Mouse (Mus musculus) CH12.LX (cell line): ENCODE measurements at regions not wholly inside any gene's neighbourhood (a gene's known extent, or its start where the extent isn't known, plus 50 kb on each side); places are given as distances from the start of the nearest gene placed in this dataset.

Experiments
- DNase-seq: peaks from one replicate; pipeline ENCODE4 v3.0.0-alpha.2; 2013; ENCODE audit errors: extremely low read depth
- H3K27ac ChIP-seq: 2 replicates; pipeline ENCODE4 v1.5.1; 2012; ENCODE audit warnings: low read depth, mild to moderate bottlenecking, control low read depth, moderate library complexity; ENCODE audit not compliant: insufficient read depth
- H3K27me3 ChIP-seq: replicated peaks from 2 replicates; pipeline ENCODE3; 2012; ENCODE audit warnings: inconsistent platforms
- H3K36me3 ChIP-seq, 2 experiments: replicated peaks in 1 of 2; 2 replicates each; pipeline versions ENCODE3 to v1.6.1; 2012; ENCODE audit warnings: inconsistent platforms in 1 of 2, low read length in 1 of 2, mild to moderate bottlenecking in 1 of 2, mixed read lengths in 1 of 2, moderate library complexity in 1 of 2; ENCODE audit not compliant: control insufficient read depth in 1 of 2, insufficient read depth in 1 of 2
- H3K4me1 ChIP-seq, 2 experiments: 2 replicates each; pipeline ENCODE4 v1.6.1; 2012; ENCODE audit warnings: inconsistent platforms in 1 of 2, moderate library complexity in 1 of 2; ENCODE audit not compliant: insufficient read depth in 2 of 2, control insufficient read depth in 1 of 2
- H3K4me2 ChIP-seq: 2 replicates; pipeline ENCODE4 v1.6.1; 2012; ENCODE audit warnings: low read depth, mild to moderate bottlenecking, control low read depth; ENCODE audit not compliant: poor library complexity, insufficient read depth, severe bottlenecking
- H3K4me3 ChIP-seq, 3 experiments: fragments of 150-350 bp in 1 of 3; sonication (generic) in 1 of 3; replicated peaks in 1 of 3; 2 replicates each; pipeline versions ENCODE3 to v1.5.1; 2011 to 2012; ENCODE audit warnings: low read depth in 2 of 3, low read length in 2 of 3, mild to moderate bottlenecking in 2 of 3, moderate library complexity in 2 of 3, control low read depth in 1 of 3, improper control_type of control experiment in 1 of 3, inconsistent platforms in 1 of 3, mixed read lengths in 1 of 3; ENCODE audit not compliant: poor library complexity in 1 of 3
- H3K79me2 ChIP-seq: replicated peaks from 2 replicates; pipeline ENCODE4 v1.6.1; 2012; ENCODE audit warnings: mild to moderate bottlenecking, moderate library complexity; ENCODE audit not compliant: control insufficient read depth, poor library complexity, insufficient read depth, severe bottlenecking; ENCODE audit errors: extremely low read depth
- H3K9ac ChIP-seq: 2 replicates; pipeline ENCODE4 v1.6.1; 2012; ENCODE audit warnings: low read depth, mild to moderate bottlenecking, control low read depth, moderate library complexity; ENCODE audit not compliant: insufficient read depth
- H3K9me3 ChIP-seq: replicated peaks from 2 replicates; pipeline ENCODE3; 2012; ENCODE audit warnings: low read length, inconsistent platforms, mixed read lengths
- CHD2 ChIP-seq: IDR thresholded peaks from 2 replicates; pipeline ENCODE4 v1.6.1; 2011; ENCODE audit warnings: low read length, improper control_type of control experiment
- CTCF ChIP-seq, 2 experiments: IDR thresholded peaks in 1 of 2; conservative IDR thresholded peaks in 1 of 2; 2 replicates each; pipeline ENCODE4 v1.5.1; 2011 to 2012; ENCODE audit warnings: low read depth in 2 of 2, low read length in 2 of 2, improper control_type of control experiment in 1 of 2, inconsistent platforms in 1 of 2, mild to moderate bottlenecking in 1 of 2, moderate library complexity in 1 of 2
- ELF1 ChIP-seq: IDR thresholded peaks from 2 replicates; pipeline ENCODE4 v1.6.1; 2014; ENCODE audit warnings: low read depth, mild to moderate bottlenecking, inconsistent platforms, low read length, improper control_type of control experiment
- EP300 ChIP-seq: IDR thresholded peaks from 2 replicates; pipeline ENCODE4 v1.6.1; 2011; ENCODE audit warnings: low read length, improper control_type of control experiment
- GABPA ChIP-seq: IDR thresholded peaks from 2 replicates; pipeline ENCODE4 v1.6.1; 2012; ENCODE audit warnings: low read depth, low read length, improper control_type of control experiment, inconsistent platforms; ENCODE audit not compliant: insufficient replicate concordance
- HCFC1 ChIP-seq: IDR thresholded peaks from 2 replicates; pipeline ENCODE4 v1.6.1; 2012; ENCODE audit warnings: low read depth, mild to moderate bottlenecking, inconsistent platforms, low read length, improper control_type of control experiment
- JUN ChIP-seq: IDR thresholded peaks from 2 replicates; pipeline ENCODE4 v1.6.1; 2011; ENCODE audit warnings: low read depth, mild to moderate bottlenecking, low read length, improper control_type of control experiment, moderate library complexity; ENCODE audit not compliant: insufficient read depth
- MAFK ChIP-seq: IDR thresholded peaks from 2 replicates; pipeline ENCODE4 v1.6.1; 2011; ENCODE audit warnings: low read length, improper control_type of control experiment; ENCODE audit not compliant: insufficient replicate concordance
- MAX ChIP-seq: IDR thresholded peaks from 2 replicates; pipeline ENCODE4 v1.6.1; 2011; ENCODE audit warnings: low read length, improper control_type of control experiment
- MAZ ChIP-seq: IDR thresholded peaks from 2 replicates; pipeline ENCODE4 v1.6.1; 2012; ENCODE audit warnings: low read depth, mild to moderate bottlenecking, inconsistent platforms, low read length, improper control_type of control experiment, moderate library complexity
- MXI1 ChIP-seq: IDR thresholded peaks from 2 replicates; pipeline ENCODE4 v1.6.1; 2011; ENCODE audit warnings: mild to moderate bottlenecking, low read depth, low read length, improper control_type of control experiment
- MYC ChIP-seq: IDR thresholded peaks from 2 replicates; pipeline ENCODE4 v1.6.1; 2011; ENCODE audit warnings: low read depth, mild to moderate bottlenecking, improper control_type of control experiment, low read length
- PAX5 ChIP-seq: IDR thresholded peaks from 2 replicates; pipeline ENCODE4 v1.6.1; 2012; ENCODE audit warnings: low read length, inconsistent platforms, mixed read lengths
- POLR2A ChIP-seq: IDR thresholded peaks from 2 replicates; pipeline ENCODE4 v1.6.1; 2011; ENCODE audit warnings: low read depth, mild to moderate bottlenecking, improper control_type of control experiment, low read length
- POLR2AphosphoS2 ChIP-seq: IDR thresholded peaks from 2 replicates; pipeline ENCODE4 v1.6.1; 2011; ENCODE audit warnings: low read depth, low read length, improper control_type of control experiment
- RAD21 ChIP-seq: IDR thresholded peaks from 2 replicates; pipeline ENCODE4 v1.6.1; 2011; ENCODE audit warnings: low read depth, mild to moderate bottlenecking, low read length, improper control_type of control experiment, moderate library complexity
- SIN3A ChIP-seq: IDR thresholded peaks from 2 replicates; pipeline ENCODE4 v1.6.1; 2012; ENCODE audit warnings: low read length, improper control_type of control experiment, inconsistent platforms
- SMC3 ChIP-seq: IDR thresholded peaks from 2 replicates; pipeline ENCODE4 v1.6.1; 2011; ENCODE audit warnings: low read depth, low read length, improper control_type of control experiment
- TCF12 ChIP-seq: IDR thresholded peaks from 2 replicates; pipeline ENCODE4 v1.6.1; 2014; ENCODE audit warnings: low read depth, mild to moderate bottlenecking, inconsistent platforms, low read length, improper control_type of control experiment
- UBTF ChIP-seq: IDR thresholded peaks from 2 replicates; pipeline ENCODE4 v1.6.1; 2012; ENCODE audit warnings: low read depth, mild to moderate bottlenecking, inconsistent platforms, low read length, improper control_type of control experiment, moderate library complexity
- USF2 ChIP-seq: conservative IDR thresholded peaks from 2 replicates; pipeline ENCODE4 v1.6.1; 2011; ENCODE audit warnings: low read depth, low read length, improper control_type of control experiment
- ZKSCAN1 ChIP-seq: IDR thresholded peaks from 2 replicates; pipeline ENCODE4 v1.6.1; 2012; ENCODE audit warnings: low read depth, inconsistent platforms, low read length, improper control_type of control experiment, borderline replicate concordance
- ZMIZ1 ChIP-seq: IDR thresholded peaks from 2 replicates; pipeline ENCODE4 v1.6.1; 2012; ENCODE audit warnings: low read depth, mild to moderate bottlenecking, inconsistent platforms, low read length, improper control_type of control experiment
- dilution Hi-C: fragments of 300-500 bp; cut with MboI; formaldehyde crosslinking; loops from 2 replicates; pipeline ENCODE4 v1.14.3; 2020; ENCODE audit warnings: low sequenced_read_pairs; ENCODE audit not compliant: extremely low pct_unique_long_range_greater_than_20kb, extremely low pct_ligation_motif_present
- in situ Hi-C: fragments of 300-500 bp; cut with MboI; formaldehyde crosslinking; loops from 3 replicates; pipeline ENCODE4 v1.14.3; 2019; ENCODE audit warnings: low sequenced_read_pairs, low pct_ligation_motif_present, low pct_unique_long_range_greater_than_20kb, mixed read lengths

DNA sequence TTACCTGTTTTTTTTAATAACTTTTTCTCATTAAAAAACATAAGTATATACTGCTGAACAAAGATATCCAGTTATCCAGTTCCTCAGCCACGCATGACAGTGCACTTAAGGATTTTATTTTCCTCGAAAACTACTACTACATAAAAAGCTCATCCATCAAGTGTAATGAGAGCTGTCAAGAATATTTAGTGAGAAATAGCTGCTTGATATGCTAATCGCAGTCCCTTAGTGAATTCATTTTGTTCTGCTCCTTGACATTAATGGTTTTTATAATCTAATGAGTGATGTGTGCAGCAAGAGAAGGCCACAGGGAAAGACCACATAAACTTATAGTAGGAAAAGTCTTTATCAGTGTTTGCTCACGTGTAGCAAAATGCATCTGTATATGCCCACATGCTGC lies 754.0 kb upstream of the Slc39a10 start:
- H3K4me3 ChIP-seq, result no peak overlapping the region
- H3K27me3 ChIP-seq, result no peaks in the 10 kb centered on the region
- no peak for DNase-seq
- H3K4me1 ChIP-seq, result no peaks in the 10 kb centered on the region
- H3K9me3 ChIP-seq, result peaks cover 12% of the 10 kb centered on the region
- no peak overlapping the region for H3K4me2 ChIP-seq
- no peak overlapping the region for H3K27ac ChIP-seq
- TF ChIP-seq RAD21 (no peak), PAX5 (no peak), CHD2 (no peak), JUN (no peak), TCF12 (no peak), MAFK (no peak), MAX (no peak), CTCF (conservative IDR thresholded peaks at IDR 0.05 in 1 of 2, IDR thresholded peaks at IDR 0.05 in 1 of 2; ENCODE audit: low read depth in 2 of 2, low read length in 2 of 2) (no peak), MXI1 (no peak), SIN3A (no peak), ELF1 (no peak), MAZ (no peak), SMC3 (no peak), HCFC1 (no peak), USF2 (no peak)
- no peaks in the 10 kb centered on the region for H3K79me2 ChIP-seq
- no peaks in the 10 kb centered on the region for H3K36me3 ChIP-seq
- in situ Hi-C loops, result no loop called here
- dilution Hi-C loops, result no loop called here
- no peak overlapping the region for H3K9ac ChIP-seq

DNA sequence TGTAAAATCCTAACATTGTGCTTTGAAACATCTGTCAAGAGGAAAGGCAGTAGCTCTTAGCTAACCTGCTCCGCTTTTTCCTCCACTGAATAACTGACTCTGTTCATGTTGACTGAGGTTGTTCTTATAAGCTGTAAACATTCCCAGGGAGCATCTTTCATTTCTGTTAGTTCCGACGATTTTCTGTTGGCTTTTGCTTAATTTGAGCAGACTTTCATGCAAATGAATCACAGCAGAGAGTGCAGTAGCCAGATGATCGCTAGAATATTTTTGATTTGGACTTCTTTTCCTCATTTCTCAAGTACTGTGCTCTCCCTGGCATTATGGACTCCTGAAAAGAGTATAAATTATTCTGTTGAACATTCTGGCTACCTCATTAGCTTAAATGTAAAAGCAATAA lies 713.9 kb upstream of the Slc39a10 start:
- Histone ChIP-seq H3K27me3 (no peaks in the 10 kb centered on the region), H3K9me3 (peaks cover 36% of the 10 kb centered on the region)
- in situ Hi-C loops (no loop called here), dilution Hi-C loops (no loop called here)
- no peak for DNase-seq
- TF ChIP-seq CHD2 (no peak), ZMIZ1 (no peak), MAFK (no peak), HCFC1 (no peak), MYC (no peak), POLR2AphosphoS2 (no peak), GABPA (no peak), UBTF (no peak), EP300 (no peak), SIN3A (no peak), POLR2A (no peak), ZKSCAN1 (no peak)
- TF ChIP-seq, all 38 proteins: peak for 0
- Histone ChIP-seq H3K36me3 (no peaks in the 10 kb centered on the region), H3K27ac (no peak overlapping the region), H3K4me3 (no peak overlapping the region), H3K4me2 (no peak overlapping the region), H3K79me2 (no peaks in the 10 kb centered on the region), H3K4me1 (no peaks in the 10 kb centered on the region), H3K9ac (no peak overlapping the region)
